Mouse (Mus musculus) E14TG2a.4 (cell line): ENCODE results near the gene Actr1a.

Experiments used
- CTCF ChIP-seq: conservative IDR thresholded peaks from 2 replicates; pipeline ENCODE4 v1.5.1; 2014; ENCODE audit warnings: low read length
- NANOG ChIP-seq: IDR thresholded peaks from 2 replicates; pipeline ENCODE4 v1.6.1; 2014; ENCODE audit warnings: borderline replicate concordance, low read length, mixed read lengths

GRCm38 (mm10) chr19:46389872-46390271, 5.7 kb downstream of the Actr1a start:
- TF ChIP-seq CTCF = peak; percentile 51
- no peak for TF ChIP-seq NANOG
